Mouse (Mus musculus) mature B cell (primary cell): ENCODE measurements around the gene Gm15294.

ENCODE experiments used
- in situ Hi-C: fragments of 300-500 bp; cut with MboI; formaldehyde crosslinking; loops from 2 replicates; pipeline ENCODE4 v1.14.3; 2019

Gm15294 gene

DNA sequence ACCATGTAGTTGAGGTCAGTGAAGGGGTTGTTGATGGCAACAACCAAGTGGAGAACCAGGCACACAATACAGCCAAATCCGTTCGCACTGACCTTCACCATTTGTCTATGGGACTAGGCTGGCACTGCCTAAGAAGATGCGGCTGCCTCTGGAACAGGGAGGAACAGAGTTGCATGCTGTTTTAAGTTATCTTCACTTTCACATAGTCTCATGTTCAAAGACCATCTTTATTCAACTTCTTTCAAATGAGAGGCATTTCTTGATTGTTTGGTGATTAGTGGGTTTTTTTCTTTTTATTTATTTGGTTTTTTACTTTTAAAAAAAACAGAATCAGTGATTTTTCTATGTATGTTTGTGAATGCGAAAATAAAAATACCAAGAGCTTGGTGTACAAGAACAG, at the start of gene Gm15294:
Gene Gm15294 (minus strand): TSS at position 101 of the 400 bp plus-strand sequence.
- in situ Hi-C loops, result no loop called here

DNA sequence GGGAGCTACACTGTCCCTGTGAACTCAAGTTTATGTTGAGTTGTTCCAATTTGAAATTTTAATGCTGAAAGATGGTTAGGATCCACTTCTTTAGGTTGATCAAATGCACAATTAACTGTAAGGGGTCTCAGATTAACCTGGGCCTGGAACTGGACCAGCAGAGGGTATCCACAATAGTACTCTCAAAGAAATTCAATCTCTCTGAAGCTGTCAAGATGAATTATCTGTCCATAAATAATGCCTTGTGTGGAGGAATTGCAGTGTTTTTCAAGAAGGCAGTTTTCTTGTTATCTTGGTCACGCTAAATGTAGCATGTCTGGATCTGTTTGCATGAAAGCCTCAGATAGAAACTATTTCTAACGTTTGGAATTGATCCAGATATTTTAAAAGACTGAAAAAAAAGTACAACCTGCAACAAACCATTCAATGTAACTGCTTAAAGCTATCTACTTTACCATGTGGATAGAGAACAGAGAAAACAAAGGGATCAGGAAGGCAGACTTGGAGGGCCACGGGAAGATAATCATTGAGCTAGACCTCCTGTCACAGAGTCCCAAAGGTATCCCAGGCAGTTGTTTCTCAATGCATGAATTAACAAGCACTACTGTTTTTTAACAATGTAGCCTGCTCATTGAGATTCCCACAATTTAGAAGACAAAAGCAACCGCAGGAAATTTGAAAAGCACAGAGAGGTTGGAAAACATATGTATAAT, 9.5 kb upstream of the Gm15294 start:
- in situ Hi-C loops, result no loop called here

GRCm38 (mm10) chrX:141874024-141874423, 1.0 kb downstream of the Gm15294 start:
- in situ Hi-C loops, result no loop called here

DNA sequence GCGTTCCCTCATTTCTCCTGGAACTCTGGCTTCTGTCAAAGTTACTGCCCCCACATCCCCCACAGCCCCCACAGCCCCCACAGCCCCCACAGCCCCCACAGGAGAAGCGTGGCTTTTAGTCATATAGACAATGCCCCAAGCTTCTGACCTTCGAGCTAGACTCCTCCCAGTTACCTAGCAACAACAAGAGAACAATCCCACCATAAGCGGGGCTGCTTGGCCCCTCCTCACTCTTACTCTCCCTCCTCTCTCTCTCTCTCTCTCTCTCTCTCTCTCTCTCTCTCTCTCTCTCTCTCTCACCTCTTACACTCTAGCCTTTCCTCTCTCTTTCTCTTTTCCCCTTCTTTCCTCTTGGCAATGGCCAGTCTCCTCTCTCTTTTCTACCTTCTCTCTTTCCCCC, 1.4 kb downstream of the Gm15294 start:
- in situ Hi-C loops, result no loop called here

GRCm38 (mm10) chrX:141855684-141856396, 19.2 kb downstream of the Gm15294 start:
- in situ Hi-C loops, result no loop called here
